Mouse (Mus musculus): ENCODE data around the gene Mrpl41.
"Not testable (repeated sequence)": the region's sequence is repeated elsewhere in the genome, so short reads cannot be mapped to it uniquely, and the experiment has no call there.

Gene Mrpl41

GRCm38 (mm10) chr2:24974906-24975703 lies at the start of gene Mrpl41:
Gene Mrpl41 (minus strand): TSS chr2:24975098.
- DNase-seq (ENCODE audit: low spot score): peak; percentile 97

DNA sequence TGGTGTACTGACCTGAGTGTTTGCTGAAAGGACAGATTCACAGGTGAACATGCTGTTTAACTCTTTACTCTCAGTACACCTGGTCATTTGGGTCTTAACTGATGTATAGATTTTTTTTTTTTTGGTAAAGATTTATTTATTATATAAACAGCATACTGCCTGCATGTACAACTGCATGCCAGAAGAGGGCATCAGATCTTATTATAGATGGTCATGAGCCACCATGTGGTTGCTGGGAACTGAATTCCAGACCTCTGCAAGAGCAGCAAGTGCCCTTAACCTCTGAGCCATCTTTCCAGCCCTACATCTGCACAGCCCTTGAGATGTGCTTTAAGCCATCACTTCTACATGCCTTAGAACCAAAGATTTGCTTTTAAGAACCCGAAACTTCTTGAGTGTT lies 47.8 kb upstream of the Mrpl41 start:
- no peak for DNase-seq (ENCODE audit: low spot score)

DNA sequence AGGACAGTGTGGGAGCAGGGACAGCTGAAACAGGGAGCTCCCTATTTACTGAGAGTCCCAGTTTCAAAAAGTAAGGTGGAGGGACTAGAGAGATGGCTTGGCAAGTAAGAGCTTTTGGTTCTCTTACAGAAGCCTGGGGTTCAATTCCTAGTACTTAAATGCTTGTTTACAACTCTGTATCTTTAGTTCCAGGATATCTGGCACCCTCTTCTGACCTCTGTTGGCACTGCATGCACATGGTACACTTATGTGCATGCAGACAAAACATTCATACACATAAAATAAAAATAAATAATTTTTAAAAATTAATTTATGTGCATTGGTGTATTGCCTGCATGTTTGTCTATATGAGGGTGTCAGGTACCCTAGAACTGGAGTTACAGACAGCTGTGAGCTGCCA lies 33.4 kb upstream of the Mrpl41 start:
- no peak for DNase-seq (ENCODE audit: low spot score)

GRCm38 (mm10) chr2:25006767-25007166 lies 31.9 kb upstream of the Mrpl41 start:
- no peak for DNase-seq (ENCODE audit: low spot score)

DNA sequence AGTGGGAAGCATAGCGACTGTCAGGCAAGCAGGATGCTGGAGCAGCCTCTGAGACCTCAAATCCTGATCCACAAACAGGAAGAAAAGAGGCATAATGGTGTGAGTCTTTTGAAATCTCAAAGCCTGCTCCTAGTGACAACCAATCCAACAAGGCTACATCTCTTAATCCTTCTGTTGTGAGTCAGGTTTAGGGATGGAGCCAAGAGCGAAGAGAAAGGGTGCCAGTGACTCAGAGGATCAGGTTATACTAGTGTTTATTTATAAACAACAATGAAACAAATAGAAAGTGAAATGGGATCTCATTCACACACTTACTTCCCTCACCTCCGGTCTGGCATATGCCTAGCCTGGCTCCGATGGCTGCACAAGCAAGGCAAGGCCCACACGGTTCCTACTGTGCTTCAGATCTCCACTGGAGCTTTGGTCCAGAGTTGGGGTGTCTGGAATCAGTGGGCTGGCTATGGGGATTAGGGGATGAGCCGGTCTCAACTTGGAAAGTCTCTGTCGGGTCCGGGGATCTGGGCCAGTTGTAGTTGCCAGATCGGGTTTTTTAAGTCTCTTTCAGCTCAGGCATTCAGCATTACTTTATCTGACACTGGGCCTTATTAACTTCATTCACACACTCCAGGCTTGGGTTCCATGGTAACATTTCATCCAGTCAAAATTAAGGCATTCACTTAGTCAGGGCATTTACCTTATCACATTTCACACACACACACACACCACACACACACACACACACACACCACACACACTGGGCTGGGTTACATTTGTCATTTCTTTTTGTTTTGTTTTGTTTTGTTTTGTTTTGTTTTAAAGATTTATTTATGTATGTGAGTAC lies 29.3 kb upstream of the Mrpl41 start:
- DNase-seq (ENCODE audit: low spot score): no peak

GRCm38 (mm10) chr2:25000544-25001235 lies 25.8 kb upstream of the Mrpl41 start:
- peak; percentile 11 for DNase-seq (ENCODE audit: low spot score)

GRCm38 (mm10) chr2:24996471-24996870 lies 21.6 kb upstream of the Mrpl41 start:
- DNase-seq (ENCODE audit: low spot score): no peak

DNA sequence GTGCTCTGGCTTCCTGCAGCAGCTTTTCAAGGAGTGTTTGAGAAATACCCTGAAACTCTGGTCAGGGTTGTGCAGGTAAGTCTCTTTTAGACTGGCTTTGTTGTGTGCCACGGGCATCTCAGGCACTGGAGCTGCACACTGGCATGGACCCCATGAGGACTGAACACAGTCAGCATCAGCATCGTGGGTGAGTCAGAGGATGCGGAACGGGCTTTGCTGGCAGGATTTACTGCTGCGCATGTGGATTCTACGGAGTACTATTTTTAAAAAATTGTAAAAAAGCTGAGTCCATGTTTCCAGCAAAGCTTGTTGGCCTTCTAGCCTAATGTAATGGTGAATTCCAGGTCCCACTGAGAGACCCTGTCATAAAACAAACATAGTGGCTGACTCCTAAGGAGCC lies 20.4 kb upstream of the Mrpl41 start:
- DNase-seq (ENCODE audit: low spot score): no peak

DNA sequence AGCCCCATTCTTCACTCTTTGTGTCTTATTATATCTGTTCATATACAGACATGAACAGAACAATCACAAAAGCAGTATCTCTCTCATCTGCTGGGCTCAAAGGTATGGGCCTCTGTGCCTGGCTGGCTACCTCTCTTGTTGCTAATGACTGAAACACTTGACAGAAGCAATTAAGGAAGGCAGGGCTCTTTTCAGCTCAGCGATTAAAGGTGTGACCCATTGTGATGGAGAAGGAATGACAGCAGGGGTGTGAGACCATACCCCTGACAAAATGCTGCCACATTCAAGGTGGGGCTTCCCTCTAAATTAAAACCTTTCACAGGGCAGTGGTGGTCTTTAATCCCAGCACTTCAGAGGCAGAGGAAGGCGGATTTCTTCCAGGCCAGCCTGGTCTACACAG lies 12.9 kb upstream of the Mrpl41 start:
- DNase-seq (ENCODE audit: low spot score): no peak

DNA sequence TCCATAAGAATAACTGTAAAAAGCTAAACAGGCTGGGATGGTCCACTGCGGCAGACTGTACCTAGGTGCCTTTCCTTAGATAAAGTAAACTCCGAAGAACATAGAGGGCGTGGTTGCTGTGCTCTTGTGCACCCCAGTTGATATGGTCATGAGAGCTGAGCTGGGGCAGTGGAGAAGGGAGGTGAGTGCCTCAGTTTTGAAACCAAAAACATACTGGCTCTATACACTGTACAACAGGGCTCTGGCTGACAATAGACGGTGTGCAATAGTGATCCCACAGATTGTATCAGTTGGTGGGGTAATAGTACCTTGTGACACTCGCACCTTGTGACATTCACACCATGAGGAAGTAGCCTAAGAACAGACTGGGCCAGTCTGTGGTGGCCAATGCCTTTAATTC lies 2.1 kb upstream of the Mrpl41 start:
- DNase-seq (ENCODE audit: low spot score): no peak

DNA sequence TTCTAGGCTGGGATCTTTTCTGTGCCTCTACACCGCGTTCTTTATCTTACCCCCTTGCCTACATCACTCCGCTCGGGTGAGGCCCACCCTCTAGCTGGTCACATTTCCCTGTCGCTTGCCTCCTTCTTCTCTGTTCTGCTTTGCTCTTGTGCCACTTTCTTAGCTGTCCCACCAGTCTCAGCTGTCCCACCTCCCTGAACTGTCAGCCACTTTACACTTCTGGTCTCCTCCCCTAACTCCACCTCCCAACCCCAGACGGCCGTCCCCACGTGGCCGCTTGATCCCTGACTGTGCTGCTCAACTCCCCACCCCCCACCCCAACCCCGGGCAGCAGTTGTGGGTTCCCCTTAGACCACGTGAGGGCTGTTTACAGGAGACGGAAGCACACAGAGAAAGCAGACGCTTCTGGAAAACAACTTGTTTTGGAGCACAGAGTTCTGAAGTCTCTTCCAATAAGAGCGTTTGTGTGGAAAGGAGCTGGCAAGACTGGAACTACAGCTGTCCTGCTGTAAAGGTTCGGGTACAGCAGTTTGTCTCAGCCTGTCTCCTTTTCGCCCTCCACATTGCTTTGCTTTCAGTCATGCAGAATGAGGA lies 903 bp upstream of the Mrpl41 start, which contains the start of gene Pnpla7:
Gene Pnpla7, plus strand, starts transcription at position 330 of the 594 bp plus-strand sequence.
- DNase-seq (ENCODE audit: low spot score): peak; percentile 67

DNA sequence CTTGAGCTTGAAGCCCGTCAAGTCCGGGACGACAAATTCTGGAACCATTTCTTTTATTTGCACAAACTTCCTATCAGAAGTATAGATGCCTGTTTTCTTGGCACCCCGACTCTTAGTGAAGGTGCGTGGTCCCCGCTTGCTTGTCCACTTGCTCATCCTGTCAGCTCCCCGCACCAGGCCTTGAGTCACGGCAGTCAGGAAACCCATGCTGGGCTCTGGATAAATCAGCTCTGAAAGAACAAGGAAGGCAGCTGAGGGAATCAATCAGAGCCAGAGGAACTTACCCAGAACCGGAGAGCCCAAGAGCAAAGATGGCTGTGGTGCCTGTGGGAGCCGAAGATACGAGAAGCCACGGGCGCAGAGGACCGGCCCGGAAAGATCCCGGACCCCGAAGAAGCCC lies 446 bp downstream of the Mrpl41 start:
- not testable (repeated sequence) for DNase-seq (ENCODE audit: low spot score)

DNA sequence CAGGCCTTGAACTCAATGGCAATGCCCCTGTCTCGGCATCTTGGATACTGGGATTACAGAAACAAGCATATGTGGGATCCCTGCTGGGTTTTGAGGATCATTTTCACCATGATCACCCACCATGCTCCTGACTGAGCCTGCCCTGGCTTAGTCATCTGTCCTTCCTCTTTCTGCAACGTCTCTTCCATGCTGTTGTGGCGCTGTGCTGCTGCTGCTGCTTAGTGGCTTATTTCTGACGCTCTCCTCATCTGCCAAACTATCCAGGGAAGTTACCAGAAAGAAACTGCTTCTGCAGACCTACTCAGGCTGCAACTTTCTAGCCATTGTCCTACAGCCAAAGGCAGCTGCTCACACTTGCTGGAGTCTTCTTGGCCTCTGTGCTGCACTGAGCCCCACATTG lies 4.5 kb downstream of the Mrpl41 start:
- no peak for DNase-seq (ENCODE audit: low spot score)

DNA sequence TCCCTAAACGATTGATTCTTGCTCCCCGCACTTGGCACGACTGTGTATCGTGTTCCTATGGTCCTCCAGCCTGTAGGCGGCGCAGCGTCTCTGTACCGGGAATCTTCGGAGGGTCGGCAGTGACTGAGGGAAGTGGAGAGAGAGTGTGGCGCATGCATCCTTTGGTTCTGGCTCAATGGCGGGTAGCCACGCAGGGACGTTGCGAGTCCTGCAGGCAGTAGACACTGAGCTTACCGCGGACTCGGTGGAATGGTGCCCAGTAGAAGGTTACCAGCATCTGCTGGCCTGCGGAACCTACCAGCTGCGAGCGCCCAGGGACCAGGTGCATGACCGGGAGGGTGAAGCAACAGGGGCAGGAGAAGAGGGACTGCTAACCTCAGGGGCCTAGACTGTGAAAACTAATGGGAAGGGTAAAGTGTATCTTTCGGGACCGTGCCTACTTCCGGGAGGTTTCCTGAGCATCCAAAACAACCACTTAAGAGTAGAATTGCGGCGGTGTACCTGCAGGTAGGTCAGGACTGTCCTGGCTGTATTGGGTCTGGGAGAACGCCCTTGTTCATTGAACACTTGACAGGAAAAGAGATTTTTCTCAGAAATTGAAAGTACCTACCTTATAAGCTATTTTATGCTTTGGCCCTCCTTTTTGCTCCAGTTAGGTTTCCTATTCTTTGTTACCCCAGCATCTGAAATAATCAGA lies 12.4 kb downstream of the Mrpl41 start, which contains the start of gene Dph7:
Gene Dph7, plus strand, starts transcription at position 97 of the 697 bp plus-strand sequence.
- peak; percentile 84 for DNase-seq (ENCODE audit: low spot score)

- peak; percentile 61 for DNase-seq (ENCODE audit: low spot score)
Measured at GRCm38 (mm10) chr2:24960910-24961309, 14.0 kb downstream of the Mrpl41 start.

GRCm38 (mm10) chr2:24952537-24953055 lies 22.3 kb downstream of the Mrpl41 start:
- DNase-seq (ENCODE audit: low spot score): no peak

DNA sequence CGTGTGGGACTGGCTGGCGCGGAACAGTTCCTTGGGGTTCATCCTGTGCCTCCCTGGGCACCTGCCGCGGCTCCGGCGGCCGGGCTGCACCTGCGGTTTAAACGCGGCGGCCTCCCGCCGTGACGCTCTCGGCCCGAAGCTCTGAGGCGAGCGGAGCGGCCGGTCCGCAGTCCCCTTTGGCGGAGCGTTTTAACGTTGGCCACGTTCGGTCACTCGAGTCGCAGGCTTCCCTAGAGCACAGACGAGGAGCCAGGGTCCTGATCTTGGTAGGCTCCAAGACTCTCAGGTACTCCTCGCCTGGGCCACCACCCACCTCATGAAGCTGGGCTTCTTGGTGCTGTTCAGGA lies 24.7 kb downstream of the Mrpl41 start:
- peak; percentile 29 for DNase-seq (ENCODE audit: low spot score)

GRCm38 (mm10) chr2:24949421-24950188 lies 25.3 kb downstream of the Mrpl41 start, which contains the start of gene Zmynd19:
Gene Zmynd19 (plus strand): TSS chr2:24949792.
- DNase-seq (ENCODE audit: low spot score): peak; percentile 96

DNA sequence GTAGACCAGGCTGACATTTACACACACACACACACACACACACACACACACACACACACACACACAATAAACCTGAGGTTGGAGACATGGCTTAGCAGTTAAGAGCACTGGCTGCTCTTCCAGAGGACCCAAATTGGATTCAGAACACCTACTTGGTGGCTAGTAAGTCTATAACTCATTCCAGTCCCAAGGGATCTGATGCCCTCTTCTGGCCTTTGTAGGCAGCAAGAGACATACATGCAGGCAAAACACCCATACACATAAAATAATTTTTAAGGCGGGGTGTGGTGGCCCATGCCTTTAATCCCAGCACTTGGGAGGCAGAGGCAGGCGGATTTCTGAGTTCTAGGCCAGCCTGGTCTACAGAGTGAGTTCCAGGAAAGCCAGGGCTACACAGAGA lies 30.6 kb downstream of the Mrpl41 start:
- peak; percentile 53 for DNase-seq (ENCODE audit: low spot score)

DNA sequence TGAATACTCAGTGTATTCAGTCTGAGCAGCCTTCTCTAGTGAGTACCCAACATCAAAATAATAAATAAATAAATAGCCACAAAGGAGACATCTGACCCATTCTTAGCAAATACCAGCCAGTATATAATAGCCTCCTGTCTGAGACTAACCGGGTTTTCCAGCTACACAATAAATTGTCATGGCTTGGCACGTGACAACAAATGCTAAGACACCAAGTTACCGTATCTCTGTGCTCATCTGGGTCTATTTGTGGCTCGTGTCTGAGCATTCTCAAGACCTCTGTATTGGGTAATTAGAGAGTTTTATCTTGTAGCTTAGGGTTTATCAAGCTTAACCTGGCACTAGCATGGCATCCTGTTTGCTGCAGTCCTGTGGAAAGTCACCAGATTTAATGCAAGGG lies 32.8 kb downstream of the Mrpl41 start:
- no peak for DNase-seq (ENCODE audit: low spot score)

Measured in MN1 (cell line).